Mouse (Mus musculus): ENCODE measurements at regions not wholly inside any gene's neighbourhood (a gene's known extent, or its start where the extent isn't known, plus 50 kb on each side); places are given as distances from the start of the nearest gene placed in this dataset.

GRCm38 (mm10) chr17:26361420-26361819 is 53.2 kb upstream of the Neurl1b start:
- 75% methylated on average over 7 of the region's 7 CpGs for WGBS
- no peak for DNase-seq (ENCODE audit: low spot score)
- Histone ChIP-seq H3K9me3 (replicated peaks) (no peaks in the 10 kb centered on the region), H3K27ac (replicated peaks) (no peak overlapping the region), H3K27me3 (ENCODE audit: low read depth, poor library complexity, severe bottlenecking) (no peaks in the 10 kb centered on the region), H3K4me3 (no peak overlapping the region), H3K4me1 (peaks cover 38% of the 10 kb centered on the region), H3K36me3 (no peaks in the 10 kb centered on the region)

- H3K4me1 ChIP-seq = peaks cover 40% of the 10 kb centered on the region
- no peaks in the 10 kb centered on the region for H3K27me3 ChIP-seq (ENCODE audit: low read depth, poor library complexity, severe bottlenecking)
- H3K9me3 ChIP-seq (replicated peaks) = no peaks in the 10 kb centered on the region
- no peak overlapping the region; the same call in 1 of the 2 replicates for H3K27ac ChIP-seq (replicated peaks)
- H3K4me3 ChIP-seq = no peak overlapping the region
- DNase-seq (ENCODE audit: low spot score) = no peak
- no peaks in the 10 kb centered on the region for H3K36me3 ChIP-seq
- 55% methylated on average over 3 of the region's 3 CpGs for WGBS
These were observed 52.6 kb upstream of the Neurl1b start for GRCm38 (mm10) chr17:26361992-26362391.

- Histone ChIP-seq H3K36me3 (no peaks in the 10 kb centered on the region), H3K27ac (replicated peaks) (no peak overlapping the region), H3K4me1 (peaks cover 40% of the 10 kb centered on the region), H3K4me3 (no peak overlapping the region), H3K27me3 (ENCODE audit: low read depth, poor library complexity, severe bottlenecking) (no peaks in the 10 kb centered on the region), H3K9me3 (replicated peaks) (no peaks in the 10 kb centered on the region)
- 67% methylated on average over 12 of the region's 12 CpGs for WGBS
- no peak for DNase-seq (ENCODE audit: low spot score)
These were observed 51.9 kb upstream of the Neurl1b start for GRCm38 (mm10) chr17:26362586-26363361.

- Histone ChIP-seq H3K9me3 (replicated peaks) (no peaks in the 10 kb centered on the region), H3K4me1 (peaks cover 40% of the 10 kb centered on the region), H3K27ac (replicated peaks) (peak overlapping the region; percentile 64), H3K4me3 (no peak overlapping the region), H3K27me3 (ENCODE audit: low read depth, poor library complexity, severe bottlenecking) (no peaks in the 10 kb centered on the region), H3K36me3 (no peaks in the 10 kb centered on the region)
- WGBS = 75% methylated on average over 5 of the region's 5 CpGs
- DNase-seq (ENCODE audit: low spot score) = no peak
These were observed 50.6 kb upstream of the Neurl1b start for GRCm38 (mm10) chr17:26363853-26364532.
